Mouse (Mus musculus) testis, adult 2 months (tissue): ENCODE results near the gene Pla2g1b. TPM values are rescaled to one million over a fixed set of nuclear protein-coding genes. Genes with fewer than 3 reads are reported as not detected.
A peak's percentile ranks its signal among the peaks of the same experiment; 100 is the strongest.

ENCODE experiments used
- H3K27ac ChIP-seq: fragments of 200-500 bp; 2 replicates; pipeline ENCODE4 v1.5.1; 2012; ENCODE audit warnings: low read depth, low read length; ENCODE audit not compliant: control insufficient read depth, insufficient read depth
- H3K27me3 ChIP-seq: fragments of 200-500 bp; 2 replicates; pipeline ENCODE4 v1.6.1; 2012; ENCODE audit warnings: mild to moderate bottlenecking, low read length, moderate library complexity; ENCODE audit not compliant: control insufficient read depth, insufficient read depth
- H3K36me3 ChIP-seq: fragments of 200-500 bp; 2 replicates; pipeline ENCODE4 v1.6.1; 2012; ENCODE audit warnings: mild to moderate bottlenecking, low read length; ENCODE audit not compliant: control insufficient read depth, insufficient read depth
- H3K4me1 ChIP-seq: fragments of 200-500 bp; 2 replicates; pipeline ENCODE4 v1.6.1; 2012; ENCODE audit warnings: low read length; ENCODE audit not compliant: control insufficient read depth, insufficient read depth
- H3K4me3 ChIP-seq: fragments of 200-500 bp; 2 replicates; pipeline ENCODE4 v1.5.1; 2012; ENCODE audit warnings: low read depth, mild to moderate bottlenecking, low read length, moderate library complexity, mixed read lengths; ENCODE audit not compliant: control insufficient read depth
- CTCF ChIP-seq: fragments of 200-500 bp; IDR thresholded peaks from 2 replicates; pipeline ENCODE4 v1.5.1; 2012; ENCODE audit warnings: low read depth, mild to moderate bottlenecking, inconsistent platforms, low read length, moderate library complexity; ENCODE audit not compliant: control insufficient read depth, insufficient read depth, insufficient replicate concordance
- POLR2A ChIP-seq: fragments of 200-500 bp; IDR thresholded peaks from 2 replicates; pipeline ENCODE4 v1.6.1; 2012; ENCODE audit warnings: low read depth, mild to moderate bottlenecking, inconsistent platforms, low read length, moderate library complexity; ENCODE audit not compliant: control insufficient read depth
- polyA plus RNA-seq: library from polyadenylated mRNA; depleted of rRNA; stranded (reverse); fragments of >200 nt; gene quantifications from 2 replicates; pipeline ENCODE4 v1.2.3, GENCODE M21; 2012; rRNA removed

Pla2g1b gene
- 0.64 and 0.87 TPM in 2 replicates for polyA plus RNA-seq

- Histone ChIP-seq H3K27ac (no peak within 1 kb of the TSS), H3K27me3 (no peaks in the 10 kb centered on the region), H3K4me3 (no peak within 1 kb of the TSS), H3K4me1 (peaks cover 11% of the 10 kb centered on the region), H3K36me3 (no peaks in the 10 kb centered on the region)
- no peak for TF ChIP-seq POLR2A
- TF ChIP-seq CTCF = no peak
Observed at GRCm38 (mm10) chr5:115465642-115466420, at the start of gene Pla2g1b. TSS of gene Pla2g1b (plus strand) at chr5:115466262.

GRCm38 (mm10) chr5:115428831-115429358 lies 37.2 kb upstream of the Pla2g1b start:
- Histone ChIP-seq H3K4me3 (peak overlapping the region; percentile 75), H3K4me1 (peaks cover 14% of the 10 kb centered on the region), H3K36me3 (no peaks in the 10 kb centered on the region), H3K27me3 (no peaks in the 10 kb centered on the region; the same call in 1 of the 2 replicates), H3K27ac (peak overlapping the region; percentile 45)
- TF ChIP-seq POLR2A (no peak), CTCF (no peak)

GRCm38 (mm10) chr5:115429359-115430186 lies 36.5 kb upstream of the Pla2g1b start, which contains the start of gene Msi1:
TSS of gene Msi1 (plus strand) at chr5:115429599.
- Histone ChIP-seq H3K36me3 (no peaks in the 10 kb centered on the region), H3K4me1 (peaks cover 14% of the 10 kb centered on the region)

GRCm38 (mm10) chr5:115430187-115430960 lies 35.7 kb upstream of the Pla2g1b start:
- no peaks in the 10 kb centered on the region for H3K36me3 ChIP-seq
- no peaks in the 10 kb centered on the region; the same call in 1 of the 2 replicates for H3K27me3 ChIP-seq
- peaks cover 20% of the 10 kb centered on the region for H3K4me1 ChIP-seq
- TF ChIP-seq POLR2A (no peak), CTCF (no peak)
- peak overlapping the region; percentile 68 for H3K27ac ChIP-seq
- peak overlapping the region; percentile 82 for H3K4me3 ChIP-seq

More at GRCm38 (mm10) chr5:115429359-115430186, 36.5 kb upstream of the Pla2g1b start, which contains the start of gene Msi1:
- Histone ChIP-seq H3K4me3 (peak within 1 kb of the TSS; percentile 82), H3K27me3 (no peaks in the 10 kb centered on the region; the same call in 1 of the 2 replicates), H3K27ac (peak within 1 kb of the TSS; percentile 45)
- TF ChIP-seq POLR2A (0 out of 2 replicates have a peak, but pooled peaks have one; percentile 11), CTCF (no peak)

- Histone ChIP-seq H3K4me1 (peaks cover 29% of the 10 kb centered on the region), H3K36me3 (no peaks in the 10 kb centered on the region), H3K27ac (peak overlapping the region; percentile 68), H3K4me3 (peak overlapping the region; percentile 80), H3K27me3 (no peaks in the 10 kb centered on the region; the same call in 1 of the 2 replicates)
- TF ChIP-seq CTCF (0 out of 2 replicates have a peak, but pooled peaks have one; percentile 4), POLR2A (no peak)
Observed at GRCm38 (mm10) chr5:115431061-115431897, 34.8 kb upstream of the Pla2g1b start.

- no peaks in the 10 kb centered on the region; the same call in 1 of the 2 replicates for H3K27me3 ChIP-seq
- TF ChIP-seq CTCF = no peak
- no peak for TF ChIP-seq POLR2A
- peaks cover 31% of the 10 kb centered on the region for H3K4me1 ChIP-seq
- no peak overlapping the region for H3K27ac ChIP-seq
- H3K4me3 ChIP-seq = no peak overlapping the region
- H3K36me3 ChIP-seq = no peaks in the 10 kb centered on the region
Observed at GRCm38 (mm10) chr5:115431898-115432259, 34.2 kb upstream of the Pla2g1b start.
